In the genomic region with DNA sequence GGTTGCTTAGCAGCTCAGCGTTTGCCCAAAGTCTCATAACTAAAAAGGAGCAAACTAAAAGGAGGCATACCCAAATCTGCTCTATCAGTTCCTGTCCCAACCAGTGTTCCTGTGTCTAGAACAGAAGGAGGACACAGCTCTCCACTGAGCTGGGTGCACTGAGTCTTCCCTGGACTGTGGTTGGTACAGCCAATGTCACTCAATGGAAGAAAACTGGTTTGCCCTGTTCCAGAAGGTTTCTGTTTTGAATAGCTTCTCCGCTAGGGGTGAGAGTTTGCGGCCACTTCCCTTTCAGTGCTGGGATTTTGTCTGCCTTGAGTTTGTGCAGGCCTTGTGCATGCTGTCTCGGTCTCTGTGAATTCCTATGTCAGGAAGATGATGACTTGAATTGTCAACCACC, we compare ENCODE assay signal across 19 mouse cellular contexts.
DNase-seq lines count a peak whose midpoint lies in the region; ATAC-seq and TF ChIP-seq lines count a peak whose summit lies in the region.
"Had no signal": no experiment of that assay in that cellular context is flagged by ENCODE, and none has a peak within 500 bp of the region (broad histone marks: within the 10 kb centered on the region; RNA-seq: fewer than 3 reads in every experiment).

No protein-coding gene starts in this region.

- no peak for TF ChIP-seq POLR2A in lung, adult 2 months (IDR thresholded peaks at IDR 0.05; ENCODE audit: borderline replicate concordance, extremely low read depth, low read depth, low read length)
- no peak for TF ChIP-seq POLR2A in embryonic fibroblast, embryonic 13.5 days (IDR thresholded peaks at IDR 0.05; ENCODE audit: low read depth, low read length)

- no peaks in the 10 kb centered on the region for H3K27me3 ChIP-seq in intestine, embryonic 14.5 days (replicated peaks; ENCODE audit: control insufficient read depth, insufficient read depth, low read length)
- no peaks in the 10 kb centered on the region for H3K27me3 ChIP-seq in intestine, postnatal 0 days (replicated peaks; ENCODE audit: control insufficient read depth, insufficient read depth, low read length)
- H3K27me3 ChIP-seq in lung, postnatal 0 days (replicated peaks; ENCODE audit: insufficient read depth, low read length), result no peaks in the 10 kb centered on the region
- H3K27me3 ChIP-seq in stomach, postnatal 0 days (ENCODE audit: control insufficient read depth, insufficient read depth, low read length), result no peaks in the 10 kb centered on the region
- H3K27me3 ChIP-seq: CH12.LX; forebrain, embryonic 13.5 days; hindbrain, embryonic 15.5 days had no signal

- TF ChIP-seq CTCF in intestine, postnatal 0 days (IDR thresholded peaks at IDR 0.05; ENCODE audit: low read depth), result no peak
- TF ChIP-seq CTCF in lung, postnatal 0 days (IDR thresholded peaks at IDR 0.05), result peak; percentile 34
- no peak for TF ChIP-seq CTCF in lung, adult 2 months (IDR thresholded peaks at IDR 0.05; ENCODE audit: insufficient read depth, low read length)
- no peak for TF ChIP-seq CTCF in embryonic fibroblast, embryonic 13.5 days (IDR thresholded peaks at IDR 0.05; ENCODE audit: borderline replicate concordance, insufficient read depth, low read length)
- TF ChIP-seq CTCF in stomach, postnatal 0 days (IDR thresholded peaks at IDR 0.05; ENCODE audit: low read depth), result peak; percentile 33; the same call in 1 of the 2 replicates

- H3K36me3 ChIP-seq in intestine, embryonic 14.5 days (ENCODE audit: control insufficient read depth, insufficient read depth, low read length), result no peaks in the 10 kb centered on the region
- H3K36me3 ChIP-seq in intestine, postnatal 0 days (ENCODE audit: control insufficient read depth, insufficient read depth), result no peaks in the 10 kb centered on the region
- no peaks in the 10 kb centered on the region for H3K36me3 ChIP-seq in lung, postnatal 0 days (ENCODE audit: insufficient read depth, low read length)
- H3K36me3 ChIP-seq in stomach, postnatal 0 days (ENCODE audit: control insufficient read depth, insufficient read depth, low read length), result no peaks in the 10 kb centered on the region
- H3K36me3 ChIP-seq: hindbrain, embryonic 15.5 days had no signal

- no peak overlapping the region for H3K9ac ChIP-seq in intestine, embryonic 14.5 days (ENCODE audit: low read length)
- no peak overlapping the region for H3K9ac ChIP-seq in intestine, postnatal 0 days (ENCODE audit: low read depth, low read length)
- no peak overlapping the region for H3K9ac ChIP-seq in lung, postnatal 0 days (replicated peaks; ENCODE audit: low read depth)
- no peak overlapping the region for H3K9ac ChIP-seq in stomach, postnatal 0 days (ENCODE audit: low read length)
- H3K9ac ChIP-seq: forebrain, embryonic 13.5 days; forebrain, postnatal 0 days; hindbrain, embryonic 15.5 days had no signal

- peaks cover 8% of the 10 kb centered on the region for H3K4me1 ChIP-seq in intestine, embryonic 14.5 days (replicated peaks; ENCODE audit: control insufficient read depth, insufficient read depth, low read length)
- no peaks in the 10 kb centered on the region for H3K4me1 ChIP-seq in intestine, postnatal 0 days (replicated peaks; ENCODE audit: control insufficient read depth, insufficient read depth, low read length)
- H3K4me1 ChIP-seq in lung, postnatal 0 days (ENCODE audit: insufficient read depth, low read depth, low read length), result no peaks in the 10 kb centered on the region
- no peaks in the 10 kb centered on the region for H3K4me1 ChIP-seq in lung, adult 2 months (ENCODE audit: control insufficient read depth, insufficient read depth, low read length)
- H3K4me1 ChIP-seq in embryonic fibroblast, embryonic 13.5 days (ENCODE audit: control insufficient read depth, insufficient read depth, low read length), result peaks cover 7% of the 10 kb centered on the region; the same call in 1 of the 2 replicates
- no peaks in the 10 kb centered on the region for H3K4me1 ChIP-seq in stomach, postnatal 0 days (replicated peaks; ENCODE audit: control insufficient read depth, insufficient read depth)
- H3K4me1 ChIP-seq: forebrain, embryonic 13.5 days; hindbrain, embryonic 15.5 days had no signal

- H3K4me3 ChIP-seq in intestine, embryonic 14.5 days (ENCODE audit: low read depth, low read length), result no peak overlapping the region
- no peak overlapping the region for H3K4me3 ChIP-seq in intestine, postnatal 0 days (ENCODE audit: low read depth, low read length)
- no peak overlapping the region for H3K4me3 ChIP-seq in lung, postnatal 0 days (ENCODE audit: low read depth, low read length)
- H3K4me3 ChIP-seq in lung, adult 2 months (replicated peaks; ENCODE audit: extremely low read depth, low read depth, low read length), result no peak overlapping the region
- H3K4me3 ChIP-seq in embryonic fibroblast, embryonic 13.5 days (ENCODE audit: insufficient read depth, low read length), result no peak overlapping the region
- H3K4me3 ChIP-seq in stomach, postnatal 0 days (ENCODE audit: low read depth, low read length), result no peak overlapping the region
- H3K4me3 ChIP-seq: forebrain, embryonic 13.5 days; gastrocnemius, adult 2 months; hindbrain, embryonic 15.5 days had no signal

- ATAC-seq in intestine, embryonic 14.5 days (replicated peaks; ENCODE audit: low FRiP score, low TSS enrichment, low read depth), result no peak
- no peak for ATAC-seq in intestine, postnatal 0 days
- ATAC-seq in lung, postnatal 0 days, result peak; percentile 80
- ATAC-seq in stomach, postnatal 0 days (ENCODE audit: low FRiP score, low TSS enrichment), result no peak
- ATAC-seq: forebrain, embryonic 13.5 days; forebrain, postnatal 0 days had no signal

- H3K4me2 ChIP-seq in intestine, embryonic 14.5 days (ENCODE audit: low read length), result no peak overlapping the region
- H3K4me2 ChIP-seq in intestine, postnatal 0 days (replicated peaks; ENCODE audit: low read depth), result no peak overlapping the region
- no peak overlapping the region for H3K4me2 ChIP-seq in lung, postnatal 0 days (replicated peaks; ENCODE audit: low read depth, low read length)
- no peak overlapping the region for H3K4me2 ChIP-seq in stomach, postnatal 0 days (replicated peaks; ENCODE audit: low read depth)
- H3K4me2 ChIP-seq: forebrain, embryonic 13.5 days; heart, embryonic 11.5 days; hindbrain, embryonic 15.5 days had no signal

- DNase-seq in intestine, embryonic 14.5 days (ENCODE audit: low spot score), result no peak
- peak; percentile 58 for DNase-seq in lung, postnatal 0 days (ENCODE audit: low spot score)
- no peak for DNase-seq in lung, adult 2 months
- DNase-seq in stomach, postnatal 0 days (ENCODE audit: low spot score), result no peak
- DNase-seq in thymus, adult 18-20 months, result no peak
- DNase-seq: adrenal gland, adult 8-10 months; adrenal gland, postnatal 36 days; cerebellum, adult 2 months; cerebellum, postnatal 10 days; forebrain, postnatal 0 days; gastrocnemius, adult 2 months; gastrocnemius, postnatal 36 days; heart, adult 18-20 months had no signal

- 62% methylated on average over 4 of the region's 4 CpGs for WGBS in intestine, embryonic 14.5 days
- 66% methylated on average over 4 of the region's 4 CpGs for WGBS in intestine, postnatal 0 days
- 67% methylated on average over 4 of the region's 4 CpGs for WGBS in lung, postnatal 0 days
- WGBS in lung, adult 2 months, result 72% methylated on average over 4 of the region's 4 CpGs
- 60% methylated on average over 4 of the region's 4 CpGs for WGBS in stomach, postnatal 0 days

- 0 out of 2 replicates have a peak overlapping the region, but pooled peaks have one; percentile 45 for H3K27ac ChIP-seq in intestine, embryonic 14.5 days (ENCODE audit: low read depth)
- H3K27ac ChIP-seq in intestine, postnatal 0 days (ENCODE audit: low read depth, low read length), result no peak overlapping the region
- H3K27ac ChIP-seq in lung, postnatal 0 days (ENCODE audit: low read length), result no peak overlapping the region
- peak overlapping the region; percentile 82 for H3K27ac ChIP-seq in embryonic fibroblast, embryonic 13.5 days (ENCODE audit: insufficient read depth, low read length)
- no peak overlapping the region for H3K27ac ChIP-seq in stomach, postnatal 0 days (replicated peaks)
- H3K27ac ChIP-seq: forebrain, embryonic 13.5 days; gastrocnemius, adult 2 months; hindbrain, embryonic 15.5 days had no signal

- H3K9me3 ChIP-seq in intestine, embryonic 14.5 days (ENCODE audit: control insufficient read depth, low read length), result no peaks in the 10 kb centered on the region
- H3K9me3 ChIP-seq in intestine, postnatal 0 days (ENCODE audit: control insufficient read depth), result no peaks in the 10 kb centered on the region
- H3K9me3 ChIP-seq in lung, postnatal 0 days (ENCODE audit: low read length), result no peaks in the 10 kb centered on the region
- no peaks in the 10 kb centered on the region for H3K9me3 ChIP-seq in stomach, postnatal 0 days (ENCODE audit: control insufficient read depth, low read length)
- H3K9me3 ChIP-seq: forebrain, embryonic 13.5 days; hindbrain, embryonic 15.5 days had no signal

- no peak for TF ChIP-seq EP300 in lung, postnatal 0 days (IDR thresholded peaks at IDR 0.05)
- TF ChIP-seq EP300 in stomach, postnatal 0 days (optimal IDR thresholded peaks at IDR 0.05), result no peak

Comparison
In these comparisons a context has a peak if more than half of its experiments do, and no peak if none do; other contexts are left out.
1. H3K27ac ChIP-seq: peak in intestine, embryonic 14.5 days (single experiment) and embryonic fibroblast, embryonic 13.5 days (single experiment); none in intestine, postnatal 0 days (single experiment), lung, postnatal 0 days (single experiment) and stomach, postnatal 0 days (single experiment).
2. CTCF ChIP-seq: peak in lung, postnatal 0 days (single experiment) and stomach, postnatal 0 days (single experiment); none in intestine, postnatal 0 days (single experiment), lung, adult 2 months (single experiment) and embryonic fibroblast, embryonic 13.5 days (single experiment).